Mouse (Mus musculus): ENCODE results near the gene Olfr486.
"Not testable (repeated sequence)": the region's sequence is repeated elsewhere in the genome, so short reads cannot be mapped to it uniquely, and the experiment has no call there.

Olfr486 gene

DNA sequence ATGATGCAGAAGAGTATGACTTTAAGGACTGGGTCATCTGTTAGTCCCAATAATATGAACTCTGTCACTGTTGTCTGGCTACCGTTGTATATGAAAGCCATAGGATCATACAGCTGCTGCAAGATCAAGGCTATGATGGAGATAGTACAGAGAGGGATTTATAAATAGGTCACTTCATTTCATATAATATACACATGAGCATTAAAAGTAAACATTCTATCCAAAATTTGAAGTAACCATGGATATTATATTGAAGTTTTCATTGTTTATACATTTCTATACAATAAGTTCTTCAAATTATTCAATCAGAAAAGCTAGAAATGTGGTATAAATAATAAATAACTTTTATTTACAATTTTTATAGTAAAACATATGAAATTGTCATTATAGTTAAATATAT is at the start of gene Olfr486:
Gene Olfr486, minus strand, starts transcription at position 101 of the 400 bp plus-strand sequence.
- DNase-seq (ENCODE audit: low read depth in 1 of 2, low spot score in 2 of 2) = not testable (repeated sequence)

DNA sequence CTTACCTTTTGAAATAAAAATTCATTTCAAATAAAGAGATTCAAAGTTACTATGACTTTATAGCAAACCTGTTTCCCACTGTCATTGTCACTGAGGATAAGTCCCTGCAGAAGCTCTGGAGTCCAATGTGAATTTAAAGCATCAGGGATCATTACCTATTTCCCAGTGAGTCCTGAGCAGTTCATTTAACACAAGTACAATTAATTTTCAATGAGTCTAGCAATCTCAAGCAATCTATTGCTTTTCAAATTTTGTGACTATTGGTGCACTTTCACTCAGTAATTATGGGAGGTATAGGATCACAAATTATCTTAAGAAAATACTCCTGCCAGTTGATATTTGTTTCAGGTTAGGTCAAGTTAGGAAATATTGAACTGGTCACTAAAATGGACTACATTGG is 42.0 kb upstream of the Olfr486 start, which contains the start of gene Olfr487:
Gene Olfr487, minus strand, starts transcription at position 101 of the 400 bp plus-strand sequence.
- not testable (repeated sequence) for DNase-seq (ENCODE audit: low read depth in 1 of 2, low spot score in 2 of 2)

GRCm38 (mm10) chr7:108196938-108197337 is 24.4 kb upstream of the Olfr486 start:
- DNase-seq (ENCODE audit: low read depth in 1 of 2, low spot score in 2 of 2) = no peak

GRCm38 (mm10) chr7:108196337-108196736 is 23.8 kb upstream of the Olfr486 start:
- DNase-seq (ENCODE audit: low read depth in 1 of 2, low spot score in 2 of 2) = not testable (repeated sequence)

GRCm38 (mm10) chr7:108192714-108193113 is 20.2 kb upstream of the Olfr486 start:
- DNase-seq (ENCODE audit: low read depth in 1 of 2, low spot score in 2 of 2) = not testable (repeated sequence)

DNA sequence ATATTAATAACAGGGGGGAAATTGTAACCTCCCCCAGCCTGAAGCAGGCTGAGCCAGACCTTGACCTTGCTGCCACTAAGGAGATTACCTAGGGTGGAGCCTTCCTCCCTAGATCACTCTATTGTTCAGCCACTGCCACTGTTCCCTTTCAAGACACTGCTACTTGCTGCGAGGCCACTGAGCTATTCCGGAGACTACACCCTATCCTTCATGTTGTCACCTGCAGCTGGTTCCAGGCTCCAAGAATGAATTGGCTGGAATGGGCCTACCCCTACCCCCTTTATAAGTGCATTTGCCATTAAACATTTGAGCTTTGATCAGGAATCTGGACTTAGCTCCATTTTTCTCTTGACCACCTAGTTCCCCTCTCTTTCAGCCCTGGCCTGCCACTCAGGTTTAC is 18.7 kb upstream of the Olfr486 start:
- DNase-seq (ENCODE audit: low read depth in 1 of 2, low spot score in 2 of 2) = not testable (repeated sequence)

- not testable (repeated sequence) for DNase-seq (ENCODE audit: low read depth in 1 of 2, low spot score in 2 of 2)
Observed at GRCm38 (mm10) chr7:108185237-108185636, 12.7 kb upstream of the Olfr486 start.

GRCm38 (mm10) chr7:108184401-108184800 is 11.9 kb upstream of the Olfr486 start:
- DNase-seq (ENCODE audit: low read depth in 1 of 2, low spot score in 2 of 2) = not testable (repeated sequence)

- no peak for DNase-seq (ENCODE audit: low read depth in 1 of 2, low spot score in 2 of 2)
Observed at GRCm38 (mm10) chr7:108159771-108160170, 12.8 kb downstream of the Olfr486 start, which contains the start of gene Olfr485. Gene Olfr485, minus strand, starts transcription at chr7:108159871.

DNA sequence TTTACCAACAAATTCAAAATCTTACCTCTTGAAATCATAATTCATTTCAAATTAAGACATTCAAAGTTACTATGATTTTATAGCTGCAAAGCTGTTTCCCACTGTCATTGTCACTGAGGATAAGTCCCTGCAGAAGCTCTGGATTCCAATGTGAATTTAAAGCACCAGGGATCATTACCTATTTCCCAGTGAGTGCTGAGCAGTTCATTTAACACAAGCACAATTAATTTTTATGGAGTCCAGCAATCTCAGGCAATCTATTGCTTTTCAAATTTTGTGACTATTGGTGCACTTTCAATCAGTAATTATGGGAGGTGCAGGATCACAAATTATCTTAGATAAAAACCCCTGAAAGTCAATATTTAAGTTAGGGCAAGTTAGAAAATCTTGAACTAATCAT is 45.2 kb downstream of the Olfr486 start, which contains the start of gene Olfr484:
Gene Olfr484, minus strand, starts transcription at position 101 of the 400 bp plus-strand sequence.
- no peak for DNase-seq (ENCODE audit: low read depth in 1 of 2, low spot score in 2 of 2)

Data from monocyte, adult 2 months (primary cell).